Mouse (Mus musculus) ES-E14 (cell line): Measurements from ENCODE around the gene Rps17.

Experiments
- CHD2 ChIP-seq: IDR thresholded peaks from 2 replicates; pipeline ENCODE4 v1.6.1; 2014; ENCODE audit warnings: mild to moderate bottlenecking, low read depth, low read length, inconsistent platforms
- HCFC1 ChIP-seq: IDR thresholded peaks from 2 replicates; pipeline ENCODE4 v1.6.1; 2012; ENCODE audit warnings: low read length, inconsistent platforms, borderline replicate concordance; ENCODE audit not compliant: insufficient read depth
- ZC3H11A ChIP-seq: IDR thresholded peaks from 2 replicates; pipeline ENCODE4 v1.6.1; 2012; ENCODE audit warnings: low read depth, mild to moderate bottlenecking, inconsistent platforms, low read length, borderline replicate concordance
- ZNF384 ChIP-seq: IDR thresholded peaks from 2 replicates; pipeline ENCODE4 v1.6.1; 2012; ENCODE audit warnings: low read depth, low read length, inconsistent platforms

- TF ChIP-seq CHD2: no peak
- TF ChIP-seq HCFC1: no peak
- no peak for TF ChIP-seq ZC3H11A
- TF ChIP-seq ZNF384: no peak
Observed at GRCm38 (mm10) chr7:81307735-81308134, 37.3 kb downstream of the Rps17 start.
